Mouse (Mus musculus) duodenum, adult 2 months (tissue): Measurements from ENCODE around the gene Gm13101. TPM values are rescaled to one million over a fixed set of nuclear protein-coding genes. Genes with fewer than 3 reads are reported as not detected.

Experiments
- polyA plus RNA-seq: library from polyadenylated mRNA; depleted of rRNA; stranded (reverse); fragments of >200 nt; gene quantifications from 2 replicates; pipeline ENCODE4 v1.2.3, GENCODE M21; 2012; ENCODE audit warnings: low replicate concordance; rRNA removed

The Gm13101 gene
- polyA plus RNA-seq, result not detected in 2 replicates

DNA sequence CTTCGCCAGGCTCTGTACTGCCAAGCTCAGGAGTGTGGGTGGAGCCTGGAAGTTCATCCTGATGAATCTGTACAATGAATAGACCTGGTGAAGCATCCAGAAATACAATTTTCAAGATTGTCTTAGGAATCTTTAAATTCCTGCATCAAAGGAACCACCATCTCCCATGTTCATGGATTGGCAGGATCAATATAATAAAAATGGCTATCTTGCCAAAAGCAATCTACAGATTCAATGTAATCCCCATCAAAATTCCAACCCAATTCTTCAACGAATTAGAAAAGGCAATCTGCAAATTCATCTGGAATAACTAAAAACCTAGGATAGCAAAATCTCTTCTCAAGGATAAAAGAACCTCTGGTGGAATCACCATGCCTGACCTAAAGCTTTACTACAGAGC, at the start of gene Gm13101:
Gene Gm13101, minus strand, starts transcription at position 101 of the 400 bp plus-strand sequence.

DNA sequence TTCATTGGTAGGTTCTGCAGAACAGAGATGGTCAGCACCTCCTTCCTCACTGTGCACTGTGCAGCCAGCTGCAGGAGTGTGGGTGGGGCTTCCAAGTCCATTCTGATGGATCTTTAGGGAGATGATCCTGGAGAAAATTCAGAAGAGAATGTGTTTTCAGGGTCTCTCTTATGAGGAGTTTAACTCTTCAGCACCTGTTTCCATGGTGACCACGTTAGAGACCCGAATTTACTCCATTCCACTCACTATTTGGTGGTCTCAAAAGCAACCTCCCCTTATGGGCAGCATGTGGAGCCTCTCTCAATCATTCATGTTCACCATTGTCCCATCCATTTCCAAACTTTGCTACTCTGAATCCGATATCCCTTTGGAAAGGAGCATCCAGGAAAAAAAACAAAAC, 27.5 kb upstream of the Gm13101 start, which contains the start of gene Pramef17:
Gene Pramef17, minus strand, starts transcription at position 101 of the 400 bp plus-strand sequence.

DNA sequence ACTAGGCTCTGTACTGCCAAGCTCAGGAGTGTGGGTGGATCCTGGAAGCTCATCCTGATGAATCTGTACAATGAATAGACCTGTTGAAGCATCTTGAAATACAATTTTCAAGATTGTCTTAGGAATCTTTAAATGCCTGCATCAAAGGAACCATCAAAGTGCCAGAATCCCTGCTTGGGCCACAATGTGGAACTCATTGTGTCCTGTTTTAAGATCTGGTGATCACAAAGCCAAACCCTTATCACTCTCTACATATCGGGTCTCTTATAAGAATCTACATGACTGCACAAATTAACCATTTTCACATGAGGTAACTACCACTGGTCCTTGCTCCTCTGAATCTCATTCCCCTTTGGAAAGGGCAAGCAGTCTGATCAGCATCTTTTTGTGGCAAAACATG, 15.8 kb downstream of the Gm13101 start, which contains the start of gene Pramef25:
Gene Pramef25, minus strand, starts transcription at position 101 of the 400 bp plus-strand sequence.

Other genes with a start within 250 kb of the Gm13101 start
- gene Gm13078, start 247.5 kb downstream of the Gm13101 start, polyA plus RNA-seq, result not detected in 2 replicates
- gene Gm13023, start 177.6 kb downstream of the Gm13101 start, polyA plus RNA-seq, result not detected in 2 replicates
- gene Gm13084, start 150.9 kb downstream of the Gm13101 start, polyA plus RNA-seq, result not detected in 2 replicates
- not detected in 2 replicates for gene Gm13103, start 120.5 kb downstream of the Gm13101 start, polyA plus RNA-seq
- not detected in 2 replicates for gene Pramef6, start 66.6 kb downstream of the Gm13101 start, polyA plus RNA-seq
- gene Pramef25, start 15.9 kb downstream of the Gm13101 start, polyA plus RNA-seq, result not detected in 2 replicates
- not detected in 2 replicates for gene Pramef17, start 27.4 kb upstream of the Gm13101 start, polyA plus RNA-seq
- not detected in 2 replicates for gene Pramel4, start 92.2 kb upstream of the Gm13101 start, polyA plus RNA-seq
- not detected in 2 replicates for gene Gm13102, start 139.5 kb upstream of the Gm13101 start, polyA plus RNA-seq
- gene Oog3, start 195.7 kb upstream of the Gm13101 start, polyA plus RNA-seq, result not detected in 2 replicates
- gene Oog2, start 223.8 kb upstream of the Gm13101 start, polyA plus RNA-seq, result not detected in 2 replicates
- gene C87977, start 246.4 kb upstream of the Gm13101 start, polyA plus RNA-seq, result 0.22 TPM in 1 of 2 replicates, not detected in the other